In the genomic region with DNA sequence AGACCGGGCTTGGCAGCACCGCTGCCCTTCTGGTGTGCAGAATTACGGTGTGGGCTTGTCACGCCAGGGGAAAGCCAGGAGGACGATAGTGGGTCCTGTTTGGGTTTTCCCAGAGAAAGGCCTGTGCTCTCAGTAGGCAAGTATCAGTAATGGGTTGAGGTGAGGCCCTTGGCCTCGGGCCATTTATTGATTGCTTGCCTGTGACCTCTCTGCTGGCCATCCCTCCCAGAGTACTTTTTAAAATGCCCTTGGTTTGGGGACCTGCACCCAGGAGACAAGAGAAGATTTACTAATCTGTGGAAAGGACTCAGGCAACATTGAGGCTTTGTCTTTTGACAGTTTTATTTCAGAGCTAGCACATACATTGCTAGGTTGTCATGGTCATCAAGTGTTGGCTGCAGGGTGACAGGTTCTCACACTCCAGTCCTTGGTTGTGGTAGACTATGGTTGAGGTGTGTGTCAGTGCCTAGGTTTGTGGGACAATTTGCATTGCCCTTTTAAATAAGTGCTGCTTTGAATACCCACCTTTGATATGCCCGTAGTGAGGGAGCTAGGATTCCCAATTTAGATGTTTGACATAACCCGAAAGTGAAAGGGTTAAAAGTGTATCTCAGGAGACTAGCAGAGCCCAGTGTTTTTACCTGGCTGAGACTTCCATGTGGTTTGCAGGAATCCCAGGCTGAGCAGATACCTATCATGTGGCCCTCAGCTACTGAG, we compare ENCODE assay signal across 9 mouse cellular contexts. TPM values are rescaled to one million over a fixed set of nuclear protein-coding genes. Genes with fewer than 3 reads are reported as not detected.
DNase-seq lines count a peak whose midpoint lies in the region; ATAC-seq and TF ChIP-seq lines count a peak whose summit lies in the region.
"Had no signal": no experiment of that assay in that cellular context is flagged by ENCODE, and none has a peak within 500 bp of the region (broad histone marks: within the 10 kb centered on the region; RNA-seq: fewer than 3 reads in every experiment).

No protein-coding gene starts in this region.

- no peak overlapping the region for H3K4me2 ChIP-seq in heart, embryonic 11.5 days
- no peak overlapping the region for H3K4me2 ChIP-seq in liver, postnatal 0 days (ENCODE audit: low read depth, low read length)

- no peak for ATAC-seq in heart, embryonic 11.5 days (replicated peaks; ENCODE audit: insufficient number of reproducible peaks, low FRiP score, low TSS enrichment)
- ATAC-seq in liver, postnatal 0 days: no peak

- intact Hi-C loops in heart, postnatal 25 days (cut with DNase I): no loop called here

- H3K4me3 ChIP-seq in heart, embryonic 11.5 days (ENCODE audit: low read depth, low read length): no peak overlapping the region
- peak overlapping the region; percentile 43 for H3K4me3 ChIP-seq in E14TG2a.4 (replicated peaks; ENCODE audit: low read length)
- H3K4me3 ChIP-seq in hindbrain, embryonic 10.5 days: peak overlapping the region; percentile 23; the same call in 1 of the 2 replicates
- H3K4me3 ChIP-seq in liver, postnatal 0 days (ENCODE audit: low read depth, low read length): no peak overlapping the region

- 0 out of 2 replicates have a peak overlapping the region, but pooled peaks have one; percentile 2 for H3K27ac ChIP-seq in heart, embryonic 11.5 days (ENCODE audit: low read depth, low read length)
- H3K27ac ChIP-seq in hindbrain, embryonic 10.5 days: peak overlapping the region; percentile 98
- no peak overlapping the region for H3K27ac ChIP-seq in liver, postnatal 0 days (ENCODE audit: low read depth)

- no peaks in the 10 kb centered on the region for H3K9me3 ChIP-seq in heart, embryonic 11.5 days (replicated peaks; ENCODE audit: control insufficient read depth, low read length)
- no peaks in the 10 kb centered on the region for H3K9me3 ChIP-seq in E14TG2a.4 (ENCODE audit: low read length)
- no peaks in the 10 kb centered on the region for H3K9me3 ChIP-seq in hindbrain, embryonic 10.5 days
- H3K9me3 ChIP-seq in liver, postnatal 0 days (ENCODE audit: low read length): no peaks in the 10 kb centered on the region

- WGBS in heart, embryonic 11.5 days (ENCODE audit: insufficient replicate concordance): 61% methylated on average over 8 of the region's 8 CpGs
- WGBS in hindbrain, embryonic 10.5 days: 55% methylated on average over 8 of the region's 8 CpGs
- 61% methylated on average over 8 of the region's 8 CpGs for WGBS in liver, postnatal 0 days (ENCODE audit: insufficient replicate concordance)

- no peak for TF ChIP-seq CTCF in E14TG2a.4 (conservative IDR thresholded peaks at IDR 0.05; ENCODE audit: low read length)
- TF ChIP-seq CTCF in liver, postnatal 0 days (IDR thresholded peaks at IDR 0.05; ENCODE audit: low read depth): no peak

- no peaks in the 10 kb centered on the region for H3K27me3 ChIP-seq in heart, embryonic 11.5 days (ENCODE audit: control insufficient read depth, insufficient read depth, low read length)
- H3K27me3 ChIP-seq in E14TG2a.4 (ENCODE audit: insufficient read depth, low read length): no peaks in the 10 kb centered on the region
- H3K27me3 ChIP-seq in hindbrain, embryonic 10.5 days (ENCODE audit: insufficient read depth, poor library complexity, severe bottlenecking): no peaks in the 10 kb centered on the region
- H3K27me3 ChIP-seq in liver, postnatal 0 days (ENCODE audit: insufficient read depth, low read length): no peaks in the 10 kb centered on the region

- H3K36me3 ChIP-seq in heart, embryonic 11.5 days (ENCODE audit: control insufficient read depth, insufficient read depth, low read length): peaks cover 3% of the 10 kb centered on the region; the same call in 1 of the 2 replicates
- peaks cover 13% of the 10 kb centered on the region for H3K36me3 ChIP-seq in E14TG2a.4 (ENCODE audit: insufficient read depth, low read length)
- peaks cover 66% of the 10 kb centered on the region for H3K36me3 ChIP-seq in hindbrain, embryonic 10.5 days
- peaks cover 11% of the 10 kb centered on the region for H3K36me3 ChIP-seq in liver, postnatal 0 days (replicated peaks; ENCODE audit: insufficient read depth, low read length)

- H3K4me1 ChIP-seq in heart, embryonic 11.5 days (ENCODE audit: control insufficient read depth, insufficient read depth, low read length): peaks cover 92% of the 10 kb centered on the region
- peaks cover 98% of the 10 kb centered on the region for H3K4me1 ChIP-seq in E14TG2a.4 (replicated peaks; ENCODE audit: low read depth, low read length)
- H3K4me1 ChIP-seq in hindbrain, embryonic 10.5 days (replicated peaks): peaks cover 99% of the 10 kb centered on the region
- peaks cover 56% of the 10 kb centered on the region for H3K4me1 ChIP-seq in liver, postnatal 0 days (ENCODE audit: insufficient read depth)

- no peak for TF ChIP-seq EP300 in liver, postnatal 0 days (IDR thresholded peaks at IDR 0.05; ENCODE audit: low read depth)

- no peak overlapping the region for H3K9ac ChIP-seq in heart, embryonic 11.5 days (ENCODE audit: low read depth, low read length)
- H3K9ac ChIP-seq in liver, postnatal 0 days (replicated peaks): no peak overlapping the region

- DNase-seq in heart, postnatal 25 days (ENCODE audit: low spot score): no peak
- no peak for DNase-seq in hindbrain, embryonic 10.5 days (ENCODE audit: low spot score)
- DNase-seq in liver, postnatal 0 days: peak; percentile 76
- DNase-seq in urinary bladder, postnatal 36 days (ENCODE audit: low spot score in 2 of 2): no peak
- no peak for DNase-seq in left cerebral cortex, adult 9 months (ENCODE audit: low spot score in 2 of 2)
- DNase-seq in right cerebral cortex, postnatal 14 days: no peak
- DNase-seq: gastrocnemius, postnatal 25 days had no signal

RNA-seq across cellular contexts. Expression of a gene that starts 28.2 kb away (rescaled TPM):
- polyA plus RNA-seq in heart, embryonic 11.5 days (2014; fragmentation: Nextera tagmentation; extraction: Ambion mirVana): 54.2 and 63.4 TPM in 2 replicates
- total RNA-seq in heart, postnatal 25 days (2021): 10 to 100 TPM; 41.6 to 45.0 TPM
- 140 and 180 TPM in 2 replicates for polyA plus RNA-seq in hindbrain, embryonic 10.5 days (2016; fragmentation: Nextera tagmentation; extraction: Ambion mirVana)
- polyA plus RNA-seq in liver, postnatal 0 days (2015; fragmentation: Nextera tagmentation; extraction: Ambion mirVana): 22.8 and 26.8 TPM in 2 replicates

Comparison
In these comparisons a context has a peak if more than half of its experiments do, and no peak if none do; other contexts are left out.
1. H3K4me3 ChIP-seq: peak in E14TG2a.4 (single experiment) and hindbrain, embryonic 10.5 days (single experiment); none in heart, embryonic 11.5 days (single experiment) and liver, postnatal 0 days (single experiment).